Mouse (Mus musculus) liver, adult 10 weeks (tissue): ENCODE measurements around the gene Siva1. TPM values are rescaled to one million over a fixed set of nuclear protein-coding genes. Genes with fewer than 3 reads are reported as not detected.

Experiments used
- polyA plus RNA-seq: library from polyadenylated mRNA; stranded (reverse); fragments of 350-450 nt; fragmentation: Illumina TruSeq; extraction: RNeasy Lipid Tissue Mini Kit (QIAGEN cat#74804); gene quantifications from one replicate; pipeline ENCODE4 v1.2.3, GENCODE M21; 2014; ENCODE audit warnings: low read depth, low replicate concordance

The Siva1 gene
- not detected for polyA plus RNA-seq

GRCm38 (mm10) chr12:112644180-112644854 lies at the start of gene Siva1:
Gene Siva1 (plus strand): TSS chr12:112644679.

DNA sequence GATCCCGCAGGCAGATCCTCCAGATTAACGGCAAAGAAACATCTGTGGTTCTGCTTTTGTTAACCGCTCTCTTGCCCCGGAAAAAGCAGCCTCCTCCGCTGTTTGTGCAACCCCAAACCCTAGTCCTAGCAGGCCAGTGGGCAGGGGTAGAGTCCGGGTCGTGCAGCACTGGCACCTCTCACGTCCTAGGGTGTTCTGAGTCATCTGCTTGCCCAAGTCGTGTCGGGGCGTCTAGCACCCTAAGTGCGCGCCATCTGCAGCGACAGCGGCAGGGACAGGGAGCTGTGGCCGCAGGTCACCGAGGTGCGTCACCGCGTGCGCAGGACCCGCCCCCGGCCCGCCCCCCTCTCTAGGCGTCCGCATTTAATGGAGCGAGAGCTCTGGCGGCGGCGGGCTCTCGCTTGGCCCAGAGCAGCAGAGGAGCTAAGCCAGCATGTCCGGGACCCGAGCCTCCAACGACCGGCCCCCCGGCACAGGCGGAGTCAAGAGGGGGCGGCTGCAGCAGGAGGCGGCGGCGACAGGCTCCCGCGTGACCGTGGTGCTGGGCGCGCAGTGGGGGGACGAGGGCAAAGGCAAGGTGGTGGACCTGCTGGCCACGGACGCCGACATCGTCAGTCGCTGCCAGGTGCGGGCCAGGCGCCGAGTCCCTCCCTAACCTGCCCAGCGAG lies 24.7 kb upstream of the Siva1 start, which contains the start of gene Adssl1:
Adssl1 (plus strand) TSS at position 360 of the 668 bp plus-strand sequence.

DNA sequence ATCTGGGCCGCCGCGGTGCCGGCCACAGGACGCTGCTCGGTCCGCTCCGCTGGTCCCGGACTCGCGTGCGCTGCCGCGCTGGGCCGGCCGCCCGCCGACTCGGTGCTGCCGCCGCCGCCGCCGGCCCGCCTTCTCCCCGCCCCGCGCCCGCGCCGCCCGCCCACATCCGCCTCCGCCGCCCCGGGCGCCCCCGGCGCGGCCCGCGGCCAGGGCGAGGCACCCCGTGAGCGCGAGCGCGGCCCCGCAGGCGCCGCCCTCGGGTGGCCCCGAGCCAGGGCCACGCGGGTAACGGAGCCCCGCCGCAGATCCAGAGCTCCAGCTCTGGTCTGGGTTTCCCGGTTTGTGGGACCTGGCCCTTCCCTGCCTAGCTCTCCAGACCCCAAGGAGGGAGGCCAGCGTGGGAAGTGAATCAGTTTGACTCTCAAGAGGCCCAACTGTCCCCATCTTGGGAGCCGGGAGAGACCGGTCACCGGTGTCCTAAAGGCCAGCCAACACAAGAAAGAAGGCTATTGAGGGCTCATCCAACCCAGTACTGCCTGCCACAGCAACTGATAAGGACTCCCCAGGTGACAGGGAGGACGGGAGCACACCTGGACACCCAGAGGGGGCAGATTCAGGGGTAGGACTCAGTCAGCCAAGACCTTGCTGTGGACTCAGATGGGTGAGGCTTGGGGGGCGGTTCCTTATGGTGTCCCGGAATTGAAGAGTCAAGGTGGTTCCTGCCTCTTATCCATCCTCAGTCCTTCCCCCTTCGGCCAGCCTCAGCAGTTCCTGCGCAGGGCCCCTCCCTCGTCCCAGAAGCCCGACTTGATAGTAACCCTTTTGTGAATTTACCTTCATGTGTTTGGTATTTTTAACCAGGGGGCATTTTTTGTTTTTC lies 29.9 kb downstream of the Siva1 start, which contains the start of gene Akt1:
Akt1 (minus strand) TSS at position 753 of the 880 bp plus-strand sequence.

DNA sequence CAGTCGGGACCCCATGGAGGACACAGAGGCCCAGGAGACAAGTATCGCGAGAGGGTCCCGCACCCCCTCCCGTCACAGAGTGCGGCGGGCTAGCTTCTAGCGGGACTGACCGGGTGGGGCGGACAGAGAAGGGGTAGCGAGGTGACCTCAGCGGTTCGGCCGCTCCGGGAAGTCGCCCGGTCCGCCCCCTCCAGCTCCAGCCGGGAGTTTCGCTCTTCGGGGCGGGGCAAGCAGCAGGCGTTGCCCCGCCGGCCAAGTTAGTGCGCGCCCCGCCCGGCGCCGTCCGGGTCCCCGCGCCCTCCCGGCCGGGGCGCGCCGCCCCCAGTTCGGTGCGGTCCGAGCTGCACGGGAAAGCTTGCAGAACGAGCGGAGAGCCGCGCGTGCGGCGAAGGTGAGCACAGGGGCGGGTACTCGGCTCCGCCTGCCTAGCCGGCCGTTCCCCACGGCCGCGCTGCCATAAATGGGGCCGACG lies 34.1 kb downstream of the Siva1 start, which contains the start of gene Zbtb42:
Zbtb42 (plus strand) TSS at position 274 of the 472 bp plus-strand sequence.

Other genes with a start within 250 kb of the Siva1 start
- not detected for gene A530016L24Rik, start 155.2 kb upstream of the Siva1 start, polyA plus RNA-seq
- not detected for gene Tmem179, start 127.9 kb upstream of the Siva1 start, polyA plus RNA-seq
- gene Inf2, start 55.9 kb upstream of the Siva1 start, polyA plus RNA-seq: 2.8 TPM
- 4.6 TPM for gene Adssl1, start 24.6 kb upstream of the Siva1 start, polyA plus RNA-seq
- gene Akt1, start 30.2 kb downstream of the Siva1 start, polyA plus RNA-seq: 2.5 TPM
- 0.16 TPM for gene Zbtb42, start 34.1 kb downstream of the Siva1 start, polyA plus RNA-seq
- 8.8 TPM for gene Cep170b, start 75.8 kb downstream of the Siva1 start, polyA plus RNA-seq
- gene Pld4, start 116.0 kb downstream of the Siva1 start, polyA plus RNA-seq: 3.4 TPM
- not detected for gene Ahnak2, start 158.0 kb downstream of the Siva1 start, polyA plus RNA-seq
- gene Clba1, start 164.3 kb downstream of the Siva1 start, polyA plus RNA-seq: not detected
- gene Cdca4, start 184.7 kb downstream of the Siva1 start, polyA plus RNA-seq: 1.6 TPM
- gene Gpr132, start 223.5 kb downstream of the Siva1 start, polyA plus RNA-seq: not detected